Mouse (Mus musculus) ES-Bruce4 (cell line): ENCODE measurements around the gene Mmp14. TPM values are rescaled to one million over a fixed set of nuclear protein-coding genes. Genes with fewer than 3 reads are reported as not detected.

Experiments
- H3K27ac ChIP-seq: 2 replicates; pipeline ENCODE4 v1.5.1; 2012; ENCODE audit warnings: low read length, inconsistent platforms; ENCODE audit not compliant: insufficient read depth
- H3K27me3 ChIP-seq: 2 replicates; pipeline ENCODE4 v1.6.1; 2012; ENCODE audit warnings: mild to moderate bottlenecking, low read length, inconsistent platforms; ENCODE audit not compliant: control insufficient read depth, poor library complexity, insufficient read depth, severe bottlenecking
- H3K36me3 ChIP-seq: 2 replicates; pipeline ENCODE4 v1.6.1; 2012; ENCODE audit warnings: inconsistent platforms, mild to moderate bottlenecking, low read length, moderate library complexity; ENCODE audit not compliant: control insufficient read depth, poor library complexity, insufficient read depth, severe bottlenecking
- H3K4me1 ChIP-seq: one replicate; pipeline ENCODE4 v1.8.1; 2011; ENCODE audit warnings: low read length; ENCODE audit not compliant: control insufficient read depth, insufficient read depth
- H3K4me3 ChIP-seq: 2 replicates; pipeline ENCODE4 v1.5.1; 2011; ENCODE audit warnings: low read depth, mild to moderate bottlenecking, low read length
- H3K9ac ChIP-seq: 2 replicates; pipeline ENCODE4 v1.6.1; 2012; ENCODE audit warnings: low read depth, mild to moderate bottlenecking, inconsistent platforms; ENCODE audit not compliant: poor library complexity, severe bottlenecking
- H3K9me3 ChIP-seq: replicated peaks from 2 replicates; pipeline ENCODE4 v1.6.1; 2012; ENCODE audit warnings: mild to moderate bottlenecking, low read length, inconsistent platforms; ENCODE audit not compliant: control insufficient read depth, poor library complexity, insufficient read depth, severe bottlenecking
- CTCF ChIP-seq: IDR thresholded peaks from one replicate; pipeline ENCODE4 v1.8.1; 2011; ENCODE audit warnings: low read depth, low read length
- EP300 ChIP-seq: IDR thresholded peaks from 2 replicates; pipeline ENCODE4 v1.6.1; 2011; ENCODE audit warnings: low read depth, low read length; ENCODE audit not compliant: insufficient read depth
- POLR2A ChIP-seq: IDR thresholded peaks from one replicate; pipeline ENCODE4 v1.8.1; 2011; ENCODE audit warnings: low read length; ENCODE audit not compliant: insufficient read depth
- polyA plus RNA-seq: library from polyadenylated mRNA; stranded (reverse); fragments of >200 nt; gene quantifications from 2 replicates; pipeline ENCODE4 v1.2.4, GENCODE M21; 2011; ENCODE audit warnings: low read depth; ENCODE audit not compliant: missing spikeins, insufficient read depth, insufficient read length

Gene Mmp14
- polyA plus RNA-seq, 1 experiment, result 50.4 TPM

GRCm38 (mm10) chr14:54412000-54412576 is 19.3 kb upstream of the Mmp14 start:
- H3K9me3 ChIP-seq, result no peaks in the 10 kb centered on the region
- H3K9ac ChIP-seq, result peak overlapping the region; percentile 55; the same call in 1 of the 2 replicates
- no peaks in the 10 kb centered on the region for H3K27me3 ChIP-seq
- H3K4me3 ChIP-seq, result peak overlapping the region; percentile 2; the same call in 1 of the 2 replicates
- TF ChIP-seq POLR2A, result no peak
- no peak for TF ChIP-seq CTCF
- TF ChIP-seq EP300, result peak; percentile 99
- peaks cover 10% of the 10 kb centered on the region for H3K36me3 ChIP-seq
- peak overlapping the region; percentile 94 for H3K27ac ChIP-seq
- H3K4me1 ChIP-seq, result peaks cover 2% of the 10 kb centered on the region

GRCm38 (mm10) chr14:54412629-54413170 is 18.7 kb upstream of the Mmp14 start:
- Histone ChIP-seq H3K9ac (peak overlapping the region; percentile 55), H3K4me3 (peak overlapping the region; percentile 72), H3K27me3 (no peaks in the 10 kb centered on the region), H3K27ac (peak overlapping the region; percentile 94), H3K4me1 (peaks cover 2% of the 10 kb centered on the region), H3K9me3 (no peaks in the 10 kb centered on the region), H3K36me3 (peaks cover 6% of the 10 kb centered on the region)
- TF ChIP-seq POLR2A (no peak), CTCF (peak; percentile 46)

GRCm38 (mm10) chr14:54413877-54414700 is 17.3 kb upstream of the Mmp14 start:
- Histone ChIP-seq H3K27me3 (no peaks in the 10 kb centered on the region), H3K36me3 (no peaks in the 10 kb centered on the region), H3K9me3 (no peaks in the 10 kb centered on the region), H3K4me1 (peaks cover 2% of the 10 kb centered on the region), H3K27ac (peak overlapping the region; percentile 94), H3K4me3 (peak overlapping the region; percentile 46), H3K9ac (peak overlapping the region; percentile 55)
- TF ChIP-seq EP300 (peak; percentile 63; the same call in 1 of the 2 replicates), POLR2A (no peak)

- H3K27me3 ChIP-seq, result no peaks in the 10 kb centered on the region
- H3K36me3 ChIP-seq, result no peaks in the 10 kb centered on the region
- H3K9ac ChIP-seq, result peak overlapping the region; percentile 55; the same call in 1 of the 2 replicates
- H3K4me3 ChIP-seq, result peak overlapping the region; percentile 19
- peak; percentile 97 for TF ChIP-seq EP300
- no peak for TF ChIP-seq CTCF
- TF ChIP-seq POLR2A, result no peak
- peaks cover 2% of the 10 kb centered on the region for H3K4me1 ChIP-seq
- H3K9me3 ChIP-seq, result no peaks in the 10 kb centered on the region
- peak overlapping the region; percentile 73 for H3K27ac ChIP-seq
Measured at GRCm38 (mm10) chr14:54415241-54416020, 16.0 kb upstream of the Mmp14 start.

GRCm38 (mm10) chr14:54416229-54416775 is 15.1 kb upstream of the Mmp14 start:
- peak overlapping the region; percentile 62 for H3K4me3 ChIP-seq
- H3K4me1 ChIP-seq, result peaks cover 2% of the 10 kb centered on the region
- H3K27ac ChIP-seq, result peak overlapping the region; percentile 60
- H3K9me3 ChIP-seq, result no peaks in the 10 kb centered on the region
- no peaks in the 10 kb centered on the region for H3K36me3 ChIP-seq
- TF ChIP-seq POLR2A (no peak), CTCF (no peak), EP300 (no peak)
- H3K9ac ChIP-seq, result peak overlapping the region; percentile 61
- no peaks in the 10 kb centered on the region for H3K27me3 ChIP-seq
